Mouse (Mus musculus) MEL (cell line): ENCODE data around the gene Tmem8. TPM values are rescaled to one million over a fixed set of nuclear protein-coding genes. Genes with fewer than 3 reads are reported as not detected.

Experiments
- DNase-seq: peaks from one replicate; pipeline ENCODE4 v3.0.0; 2011; ENCODE audit warnings: low read depth, low spot score
- H3K27ac ChIP-seq: 2 replicates; pipeline ENCODE4 v1.5.1; 2012; ENCODE audit warnings: low read depth, mild to moderate bottlenecking, control low read depth, low read length, moderate library complexity; ENCODE audit not compliant: control insufficient read depth
- H3K27me3 ChIP-seq, 2 experiments: fragments of 150-350 bp in 1 of 2; sonication (generic) in 1 of 2; 2 replicates each; pipeline ENCODE4 v1.6.1; 2012; ENCODE audit warnings: low read length in 2 of 2, mild to moderate bottlenecking in 2 of 2, improper control_type of control experiment in 1 of 2, moderate library complexity in 1 of 2; ENCODE audit not compliant: insufficient read depth in 2 of 2, control insufficient read depth in 1 of 2
- H3K36me3 ChIP-seq, 2 experiments: 2 replicates each; pipeline ENCODE4 v1.6.1; 2012 to 2014; ENCODE audit warnings: low read length in 2 of 2, improper control_type of control experiment in 1 of 2, inconsistent platforms in 1 of 2, mild to moderate bottlenecking in 1 of 2; ENCODE audit not compliant: insufficient read depth in 2 of 2, control insufficient read depth in 1 of 2
- H3K4me1 ChIP-seq, 2 experiments: fragments of 150-350 bp in 1 of 2; sonication (generic) in 1 of 2; 2 replicates each; pipeline ENCODE4 v1.6.1; 2012; ENCODE audit warnings: low read length in 2 of 2, improper control_type of control experiment in 1 of 2, mild to moderate bottlenecking in 1 of 2; ENCODE audit not compliant: insufficient read depth in 2 of 2, control insufficient read depth in 1 of 2
- H3K4me3 ChIP-seq, 2 experiments: fragments of 150-350 bp in 1 of 2; sonication (generic) in 1 of 2; 2 replicates each; pipeline ENCODE4 v1.5.1; 2012; ENCODE audit warnings: low read depth in 2 of 2, low read length in 2 of 2, mild to moderate bottlenecking in 2 of 2, moderate library complexity in 2 of 2, control low read depth in 1 of 2, improper control_type of control experiment in 1 of 2; ENCODE audit not compliant: control insufficient read depth in 1 of 2, insufficient read depth in 1 of 2
- H3K79me2 ChIP-seq: 2 replicates; pipeline ENCODE4 v1.6.1; 2012; ENCODE audit warnings: mild to moderate bottlenecking, low read length, moderate library complexity; ENCODE audit not compliant: control insufficient read depth, poor library complexity, insufficient read depth
- H3K9ac ChIP-seq: 2 replicates; pipeline ENCODE4 v1.6.1; 2012; ENCODE audit warnings: low read depth, mild to moderate bottlenecking, control low read depth, low read length, moderate library complexity; ENCODE audit not compliant: control insufficient read depth, poor library complexity, severe bottlenecking
- H3K9me3 ChIP-seq: fragments of 150-350 bp; sonication (generic); replicated peaks from 2 replicates; pipeline ENCODE4 v1.6.1; 2012; ENCODE audit warnings: mild to moderate bottlenecking, low read length, improper control_type of control experiment, moderate library complexity; ENCODE audit not compliant: insufficient read depth
- BHLHE40 ChIP-seq: IDR thresholded peaks from 2 replicates; pipeline ENCODE4 v1.6.1; 2012; ENCODE audit warnings: low read depth, mild to moderate bottlenecking, inconsistent platforms, low read length, improper control_type of control experiment, borderline replicate concordance
- CHD2 ChIP-seq: IDR thresholded peaks from 2 replicates; pipeline ENCODE4 v1.6.1; 2011; ENCODE audit warnings: low read length, improper control_type of control experiment
- CTCF ChIP-seq, 3 experiments: IDR thresholded peaks in 2 of 3; conservative IDR thresholded peaks in 1 of 3; 2 replicates each; pipeline ENCODE4 v1.5.1; 2011 to 2012; ENCODE audit warnings: low read length in 3 of 3, low read depth in 2 of 3, mild to moderate bottlenecking in 2 of 3, improper control_type of control experiment in 1 of 3, inconsistent platforms in 1 of 3, mixed read lengths in 1 of 3, moderate library complexity in 1 of 3; ENCODE audit not compliant: control insufficient read depth in 1 of 3, insufficient read depth in 1 of 3, poor library complexity in 1 of 3, severe bottlenecking in 1 of 3
- E2F4 ChIP-seq: IDR thresholded peaks from 2 replicates; pipeline ENCODE4 v1.6.1; 2011; ENCODE audit warnings: low read depth, low read length, improper control_type of control experiment, borderline replicate concordance
- ELF1 ChIP-seq: IDR thresholded peaks from 2 replicates; pipeline ENCODE4 v1.6.1; 2014; ENCODE audit warnings: low read depth, mild to moderate bottlenecking, inconsistent platforms, low read length, improper control_type of control experiment, moderate library complexity
- GABPA ChIP-seq: IDR thresholded peaks from 2 replicates; pipeline ENCODE4 v1.6.1; 2012; ENCODE audit warnings: low read depth, mild to moderate bottlenecking, inconsistent platforms, low read length, improper control_type of control experiment, moderate library complexity
- HCFC1 ChIP-seq: IDR thresholded peaks from 2 replicates; pipeline ENCODE4 v1.6.1; 2012; ENCODE audit warnings: low read depth, mild to moderate bottlenecking, inconsistent platforms, low read length, improper control_type of control experiment, moderate library complexity
- MAX ChIP-seq: IDR thresholded peaks from 2 replicates; pipeline ENCODE4 v1.6.1; 2011; ENCODE audit warnings: low read length, improper control_type of control experiment
- MEF2A ChIP-seq: IDR thresholded peaks from 2 replicates; pipeline ENCODE4 v1.6.1; 2014; ENCODE audit warnings: low read depth, mild to moderate bottlenecking, inconsistent platforms, low read length, improper control_type of control experiment; ENCODE audit not compliant: poor library complexity, insufficient replicate concordance, severe bottlenecking; ENCODE audit errors: extremely low read depth
- MXI1 ChIP-seq: IDR thresholded peaks from 2 replicates; pipeline ENCODE4 v1.6.1; 2011; ENCODE audit warnings: mild to moderate bottlenecking, low read depth, low read length, improper control_type of control experiment
- NELFE ChIP-seq: IDR thresholded peaks from 2 replicates; pipeline ENCODE4 v1.6.1; 2011; ENCODE audit warnings: low read depth, low read length, improper control_type of control experiment
- NRF1 ChIP-seq: IDR thresholded peaks from 2 replicates; pipeline ENCODE4 v1.6.1; 2014; ENCODE audit warnings: low read depth, mild to moderate bottlenecking, inconsistent platforms, low read length, improper control_type of control experiment, moderate library complexity; ENCODE audit not compliant: poor library complexity, insufficient read depth, severe bottlenecking
- SMC3 ChIP-seq: IDR thresholded peaks from 2 replicates; pipeline ENCODE4 v1.6.1; 2011; ENCODE audit warnings: low read depth, low read length, improper control_type of control experiment
- TAL1 ChIP-seq: IDR thresholded peaks from 2 replicates; pipeline ENCODE4 v1.6.1; 2012; ENCODE audit warnings: mild to moderate bottlenecking, inconsistent platforms, low read length, moderate library complexity, mixed read lengths
- TBP ChIP-seq: IDR thresholded peaks from 2 replicates; pipeline ENCODE4 v1.8.0; 2011; ENCODE audit warnings: low read depth, low read length, improper control_type of control experiment
- USF1 ChIP-seq: IDR thresholded peaks from 2 replicates; pipeline ENCODE4 v1.6.1; 2014; ENCODE audit warnings: low read depth, mild to moderate bottlenecking, inconsistent platforms, low read length, improper control_type of control experiment, moderate library complexity
- ZKSCAN1 ChIP-seq: IDR thresholded peaks from 2 replicates; pipeline ENCODE4 v1.6.1; 2012; ENCODE audit warnings: low read depth, mild to moderate bottlenecking, inconsistent platforms, low read length, improper control_type of control experiment, moderate library complexity
- ZMIZ1 ChIP-seq: IDR thresholded peaks from 2 replicates; pipeline ENCODE4 v1.6.1; 2012; ENCODE audit warnings: low read depth, mild to moderate bottlenecking, inconsistent platforms, low read length, improper control_type of control experiment, moderate library complexity
- ZNF384 ChIP-seq: IDR thresholded peaks from 2 replicates; pipeline ENCODE4 v1.6.1; 2012; ENCODE audit warnings: low read depth, mild to moderate bottlenecking, inconsistent platforms, low read length, improper control_type of control experiment
- polyA plus RNA-seq, 2 experiments: library from polyadenylated mRNA; stranded (reverse) in 1 of 2; unstranded in 1 of 2; fragments of >175 nt in 1 of 2; fragments of >200 nt in 1 of 2; gene quantifications; 2 replicates each; pipeline versions ENCODE4 v1.2.1 to v1.2.4; 2012; ENCODE audit warnings: low replicate concordance in 2 of 2, low read depth in 1 of 2; ENCODE audit not compliant: insufficient read length in 2 of 2, insufficient read depth in 1 of 2, missing spikeins in 1 of 2
- total RNA-seq: library from RNA; depleted of rRNA; stranded (reverse); fragments of 300-350 nt; gene quantifications from 2 replicates; pipeline ENCODE4 v1.2.3, GENCODE M21; 2012

The Tmem8 gene
- total and polyA plus RNA-seq, 3 experiments, result 4.7 to 16.7 TPM; not detected in 1

- TF ChIP-seq SMC3 (no peak), USF1 (no peak), ZMIZ1 (peak; percentile 72; the same call in 1 of the 2 replicates), NELFE (peak; percentile 83), ZNF384 (no peak), MAX (peak; percentile 86), CHD2 (no peak), ZKSCAN1 (no peak), TAL1 (no peak), NRF1 (0 out of 2 replicates have a peak, but pooled peaks have one; percentile 2), CTCF (IDR thresholded peaks at IDR 0.05 in 2 of 3, conservative IDR thresholded peaks at IDR 0.05 in 1 of 3; ENCODE audit: control insufficient read depth in 1 of 3, insufficient read depth in 1 of 3, low read depth in 2 of 3, low read length in 3 of 3, poor library complexity in 1 of 3, severe bottlenecking in 1 of 3) (peak in 2 of 3 experiments; percentile 30; a peak in 4 of 6 replicates), E2F4 (peak; percentile 66; the same call in 1 of the 2 replicates), GABPA (no peak), TBP (peak; percentile 78), MEF2A (no peak)
Observed at GRCm38 (mm10) chr17:26138239-26138836, 25.2 kb downstream of the Tmem8 start, which contains the start of gene Axin1 (continued).

GRCm38 (mm10) chr17:26138901-26139381 lies 25.8 kb downstream of the Tmem8 start:
- peak; percentile 60 for DNase-seq
- Histone ChIP-seq H3K27ac (peak overlapping the region; percentile 72), H3K36me3 (peaks cover 8 to 13% of the 10 kb centered on the region in 2 experiments)
- TF ChIP-seq HCFC1 (0 out of 2 replicates have a peak, but pooled peaks have one; percentile 34), MXI1 (peak; percentile 57; the same call in 1 of the 2 replicates), BHLHE40 (no peak), ZKSCAN1 (no peak), TAL1 (no peak), ELF1 (peak; percentile 76), NRF1 (0 out of 2 replicates have a peak, but pooled peaks have one; percentile 6)
- TF ChIP-seq, all 39 proteins: peak for 4
- peak overlapping the region; percentile 94 to 97 for H3K4me3 ChIP-seq
- H3K9ac ChIP-seq, result peak overlapping the region; percentile 90
- no peaks in the 10 kb centered on the region for H3K27me3 ChIP-seq
- H3K4me1 ChIP-seq, result peaks cover 4 to 8% of the 10 kb centered on the region in 2 experiments
- H3K79me2 ChIP-seq, result peaks cover 45% of the 10 kb centered on the region
- no peaks in the 10 kb centered on the region for H3K9me3 ChIP-seq
